Mouse (Mus musculus): ENCODE results near the gene Patj. TPM values are rescaled to one million over a fixed set of nuclear protein-coding genes. Genes with fewer than 3 reads are reported as not detected.

The Patj gene
- total RNA-seq, 2 experiments from 2014 or later, result 4.5 to 5.5 TPM

GRCm38 (mm10) chr4:98444437-98445139 is 49.0 kb downstream of the Patj start:
- DNase-seq (ENCODE audit: low spot score in 2 of 2), result peak; percentile 33 to 71

- DNase-seq (ENCODE audit: low spot score in 2 of 2), result no peak
Observed at GRCm38 (mm10) chr4:98449564-98450263, 54.1 kb downstream of the Patj start.

GRCm38 (mm10) chr4:98450308-98450707 is 54.7 kb downstream of the Patj start:
- no peak for DNase-seq (ENCODE audit: low spot score in 2 of 2)

- no peak for DNase-seq (ENCODE audit: low spot score in 2 of 2)
Observed at GRCm38 (mm10) chr4:98450829-98451228, 55.2 kb downstream of the Patj start.

GRCm38 (mm10) chr4:98451259-98451658 is 55.7 kb downstream of the Patj start:
- DNase-seq (ENCODE audit: low spot score in 2 of 2), result no peak

- no peak for DNase-seq (ENCODE audit: low spot score in 2 of 2)
Observed at GRCm38 (mm10) chr4:98452725-98453124, 57.1 kb downstream of the Patj start.

- DNase-seq (ENCODE audit: low spot score in 2 of 2), result peak; percentile 45 to 71
Observed at GRCm38 (mm10) chr4:98453231-98453630, 57.6 kb downstream of the Patj start.

- no peak for DNase-seq (ENCODE audit: low spot score in 2 of 2)
Observed at GRCm38 (mm10) chr4:98455352-98455751, 59.8 kb downstream of the Patj start.

- no peak for DNase-seq (ENCODE audit: low spot score in 2 of 2)
Observed at GRCm38 (mm10) chr4:98455910-98456309, 60.3 kb downstream of the Patj start.

- no peak for DNase-seq (ENCODE audit: low spot score in 2 of 2)
Observed at GRCm38 (mm10) chr4:98461804-98462341, 66.3 kb downstream of the Patj start.

- DNase-seq (ENCODE audit: low spot score in 2 of 2), result no peak
Observed at GRCm38 (mm10) chr4:98465476-98465875, 69.9 kb downstream of the Patj start.

GRCm38 (mm10) chr4:98465886-98466285 is 70.3 kb downstream of the Patj start:
- no peak for DNase-seq (ENCODE audit: low spot score in 2 of 2)

- no peak for DNase-seq (ENCODE audit: low spot score in 2 of 2)
Observed at GRCm38 (mm10) chr4:98471376-98471775, 75.8 kb downstream of the Patj start.

GRCm38 (mm10) chr4:98473491-98473890 is 77.9 kb downstream of the Patj start:
- no peak for DNase-seq (ENCODE audit: low spot score in 2 of 2)

- no peak for DNase-seq (ENCODE audit: low spot score in 2 of 2)
Observed at GRCm38 (mm10) chr4:98478005-98478404, 82.4 kb downstream of the Patj start.

GRCm38 (mm10) chr4:98486475-98486874 is 90.9 kb downstream of the Patj start:
- no peak for DNase-seq (ENCODE audit: low spot score in 2 of 2)

- DNase-seq (ENCODE audit: low spot score in 2 of 2), result no peak
Observed at GRCm38 (mm10) chr4:98486901-98487300, 91.3 kb downstream of the Patj start.

GRCm38 (mm10) chr4:98489386-98489785 is 93.8 kb downstream of the Patj start:
- DNase-seq (ENCODE audit: low spot score in 2 of 2), result peak in 1 of 2 experiments; percentile 10

- no peak for DNase-seq (ENCODE audit: low spot score in 2 of 2)
Observed at GRCm38 (mm10) chr4:98498341-98498740, 102.8 kb downstream of the Patj start.

GRCm38 (mm10) chr4:98500182-98500581 is 104.6 kb downstream of the Patj start:
- no peak for DNase-seq (ENCODE audit: low spot score in 2 of 2)

GRCm38 (mm10) chr4:98500875-98501274 is 105.3 kb downstream of the Patj start:
- DNase-seq (ENCODE audit: low spot score in 2 of 2), result no peak

GRCm38 (mm10) chr4:98504743-98505142 is 109.2 kb downstream of the Patj start:
- DNase-seq (ENCODE audit: low spot score in 2 of 2), result no peak

All from layer of hippocampus, adult 18-20 months (tissue).